Mouse (Mus musculus) ES-E14 (cell line): ENCODE data around the gene Cgnl1.

ENCODE experiments used
- CHD2 ChIP-seq: IDR thresholded peaks from 2 replicates; pipeline ENCODE4 v1.6.1; 2014; ENCODE audit warnings: mild to moderate bottlenecking, low read depth, low read length, inconsistent platforms
- HCFC1 ChIP-seq: IDR thresholded peaks from 2 replicates; pipeline ENCODE4 v1.6.1; 2012; ENCODE audit warnings: low read length, inconsistent platforms, borderline replicate concordance; ENCODE audit not compliant: insufficient read depth
- MAFK ChIP-seq: IDR thresholded peaks from 2 replicates; pipeline ENCODE4 v1.6.1; 2014; ENCODE audit warnings: mild to moderate bottlenecking, low read depth, low read length, inconsistent platforms; ENCODE audit not compliant: insufficient read depth
- ZNF384 ChIP-seq: IDR thresholded peaks from 2 replicates; pipeline ENCODE4 v1.6.1; 2012; ENCODE audit warnings: low read depth, low read length, inconsistent platforms

- TF ChIP-seq HCFC1 (no peak), CHD2 (no peak), ZNF384 (no peak), MAFK (no peak)
These were observed 116.5 kb downstream of the Cgnl1 start for GRCm38 (mm10) chr9:71654861-71655260.
